Mouse (Mus musculus) MEL (cell line): ENCODE results near the gene Pde4b. TPM values are rescaled to one million over a fixed set of nuclear protein-coding genes. Genes with fewer than 3 reads are reported as not detected.

ENCODE experiments used
- DNase-seq: peaks from one replicate; pipeline ENCODE4 v3.0.0; 2011; ENCODE audit warnings: low read depth, low spot score
- H3K27ac ChIP-seq: 2 replicates; pipeline ENCODE4 v1.5.1; 2012; ENCODE audit warnings: low read depth, mild to moderate bottlenecking, control low read depth, low read length, moderate library complexity; ENCODE audit not compliant: control insufficient read depth
- H3K27me3 ChIP-seq, 2 experiments: fragments of 150-350 bp in 1 of 2; sonication (generic) in 1 of 2; 2 replicates each; pipeline ENCODE4 v1.6.1; 2012; ENCODE audit warnings: low read length in 2 of 2, mild to moderate bottlenecking in 2 of 2, improper control_type of control experiment in 1 of 2, moderate library complexity in 1 of 2; ENCODE audit not compliant: insufficient read depth in 2 of 2, control insufficient read depth in 1 of 2
- H3K36me3 ChIP-seq, 2 experiments: 2 replicates each; pipeline ENCODE4 v1.6.1; 2012 to 2014; ENCODE audit warnings: low read length in 2 of 2, improper control_type of control experiment in 1 of 2, inconsistent platforms in 1 of 2, mild to moderate bottlenecking in 1 of 2; ENCODE audit not compliant: insufficient read depth in 2 of 2, control insufficient read depth in 1 of 2
- H3K4me1 ChIP-seq, 2 experiments: fragments of 150-350 bp in 1 of 2; sonication (generic) in 1 of 2; 2 replicates each; pipeline ENCODE4 v1.6.1; 2012; ENCODE audit warnings: low read length in 2 of 2, improper control_type of control experiment in 1 of 2, mild to moderate bottlenecking in 1 of 2; ENCODE audit not compliant: insufficient read depth in 2 of 2, control insufficient read depth in 1 of 2
- H3K4me3 ChIP-seq, 2 experiments: fragments of 150-350 bp in 1 of 2; sonication (generic) in 1 of 2; 2 replicates each; pipeline ENCODE4 v1.5.1; 2012; ENCODE audit warnings: low read depth in 2 of 2, low read length in 2 of 2, mild to moderate bottlenecking in 2 of 2, moderate library complexity in 2 of 2, control low read depth in 1 of 2, improper control_type of control experiment in 1 of 2; ENCODE audit not compliant: control insufficient read depth in 1 of 2, insufficient read depth in 1 of 2
- H3K79me2 ChIP-seq: 2 replicates; pipeline ENCODE4 v1.6.1; 2012; ENCODE audit warnings: mild to moderate bottlenecking, low read length, moderate library complexity; ENCODE audit not compliant: control insufficient read depth, poor library complexity, insufficient read depth
- H3K9ac ChIP-seq: 2 replicates; pipeline ENCODE4 v1.6.1; 2012; ENCODE audit warnings: low read depth, mild to moderate bottlenecking, control low read depth, low read length, moderate library complexity; ENCODE audit not compliant: control insufficient read depth, poor library complexity, severe bottlenecking
- H3K9me3 ChIP-seq: fragments of 150-350 bp; sonication (generic); replicated peaks from 2 replicates; pipeline ENCODE4 v1.6.1; 2012; ENCODE audit warnings: mild to moderate bottlenecking, low read length, improper control_type of control experiment, moderate library complexity; ENCODE audit not compliant: insufficient read depth
- BHLHE40 ChIP-seq: IDR thresholded peaks from 2 replicates; pipeline ENCODE4 v1.6.1; 2012; ENCODE audit warnings: low read depth, mild to moderate bottlenecking, inconsistent platforms, low read length, improper control_type of control experiment, borderline replicate concordance
- CHD1 ChIP-seq: IDR thresholded peaks from 2 replicates; pipeline ENCODE4 v1.6.1; 2012; ENCODE audit warnings: low read depth, mild to moderate bottlenecking, inconsistent platforms, low read length, improper control_type of control experiment
- CHD2 ChIP-seq: IDR thresholded peaks from 2 replicates; pipeline ENCODE4 v1.6.1; 2011; ENCODE audit warnings: low read length, improper control_type of control experiment
- GATA1 ChIP-seq: IDR thresholded peaks from 2 replicates; pipeline ENCODE4 v1.6.1; 2011; ENCODE audit warnings: low read depth, low read length, improper control_type of control experiment
- JUND ChIP-seq: IDR thresholded peaks from 2 replicates; pipeline ENCODE4 v1.6.1; 2011; ENCODE audit warnings: low read depth, mild to moderate bottlenecking, improper control_type of control experiment, low read length
- KAT2A ChIP-seq: conservative IDR thresholded peaks from 2 replicates; pipeline ENCODE4 v1.6.1; 2012; ENCODE audit warnings: low read depth, low read length, improper control_type of control experiment, inconsistent platforms
- MAZ ChIP-seq: IDR thresholded peaks from 2 replicates; pipeline ENCODE4 v1.6.1; 2012; ENCODE audit warnings: low read depth, mild to moderate bottlenecking, inconsistent platforms, low read length, improper control_type of control experiment
- MYB ChIP-seq: IDR thresholded peaks from 2 replicates; pipeline ENCODE4 v1.6.1; 2011; ENCODE audit warnings: mild to moderate bottlenecking, low read depth, low read length, improper control_type of control experiment
- MYC ChIP-seq: IDR thresholded peaks from 2 replicates; pipeline ENCODE4 v1.6.1; 2011; ENCODE audit warnings: low read depth, mild to moderate bottlenecking, low read length, improper control_type of control experiment, moderate library complexity
- NRF1 ChIP-seq: IDR thresholded peaks from 2 replicates; pipeline ENCODE4 v1.6.1; 2014; ENCODE audit warnings: low read depth, mild to moderate bottlenecking, inconsistent platforms, low read length, improper control_type of control experiment, moderate library complexity; ENCODE audit not compliant: poor library complexity, insufficient read depth, severe bottlenecking
- POLR2A ChIP-seq, 2 experiments: IDR thresholded peaks; 2 replicates each; pipeline ENCODE4 v1.6.1; 2011 to 2012; ENCODE audit warnings: low read length in 2 of 2, mild to moderate bottlenecking in 2 of 2, control low read depth in 1 of 2, improper control_type of control experiment in 1 of 2, low read depth in 1 of 2, moderate library complexity in 1 of 2; ENCODE audit not compliant: control insufficient read depth in 1 of 2, insufficient read depth in 1 of 2, poor library complexity in 1 of 2
- RAD21 ChIP-seq: IDR thresholded peaks from 2 replicates; pipeline ENCODE4 v1.6.1; 2011; ENCODE audit warnings: mild to moderate bottlenecking, low read depth, low read length, improper control_type of control experiment
- SIN3A ChIP-seq: IDR thresholded peaks from 2 replicates; pipeline ENCODE4 v1.6.1; 2012; ENCODE audit warnings: low read length, improper control_type of control experiment, inconsistent platforms
- TBP ChIP-seq: IDR thresholded peaks from 2 replicates; pipeline ENCODE4 v1.8.0; 2011; ENCODE audit warnings: low read depth, low read length, improper control_type of control experiment
- USF2 ChIP-seq, 2 experiments: IDR thresholded peaks; 2 replicates each; pipeline ENCODE4 v1.6.1; 2011 to 2012; ENCODE audit warnings: improper control_type of control experiment in 2 of 2, low read length in 2 of 2, borderline replicate concordance in 1 of 2, inconsistent platforms in 1 of 2, low read depth in 1 of 2, mild to moderate bottlenecking in 1 of 2; ENCODE audit not compliant: insufficient read depth in 1 of 2
- ZNF384 ChIP-seq: IDR thresholded peaks from 2 replicates; pipeline ENCODE4 v1.6.1; 2012; ENCODE audit warnings: low read depth, mild to moderate bottlenecking, inconsistent platforms, low read length, improper control_type of control experiment
- polyA plus RNA-seq, 2 experiments: library from polyadenylated mRNA; stranded (reverse) in 1 of 2; unstranded in 1 of 2; fragments of >175 nt in 1 of 2; fragments of >200 nt in 1 of 2; gene quantifications; 2 replicates each; pipeline versions ENCODE4 v1.2.1 to v1.2.4; 2012; ENCODE audit warnings: low replicate concordance in 2 of 2, low read depth in 1 of 2; ENCODE audit not compliant: insufficient read length in 2 of 2, insufficient read depth in 1 of 2, missing spikeins in 1 of 2
- total RNA-seq: library from RNA; depleted of rRNA; stranded (reverse); fragments of 300-350 nt; gene quantifications from 2 replicates; pipeline ENCODE4 v1.2.3, GENCODE M21; 2012

Pde4b gene
- total and polyA plus RNA-seq, 3 experiments, result 2.7 to 6.0 TPM; not detected in 1

- no peaks in the 10 kb centered on the region for H3K79me2 ChIP-seq
- no peak for TF ChIP-seq RAD21
- TF ChIP-seq NRF1, result no peak
- TF ChIP-seq TBP, result no peak
- TF ChIP-seq SIN3A, result no peak
- TF ChIP-seq MYB, result no peak
- TF ChIP-seq ZNF384, result no peak
- no peak for TF ChIP-seq BHLHE40
- no peak for TF ChIP-seq CHD2
- H3K9ac ChIP-seq, result no peak overlapping the region
- H3K4me3 ChIP-seq, result no peak overlapping the region
- H3K9me3 ChIP-seq, result no peaks in the 10 kb centered on the region
- peaks cover 0 to 4% of the 10 kb centered on the region in 2 experiments; a peak in 1 of 4 replicates for H3K4me1 ChIP-seq
- H3K27me3 ChIP-seq, result peaks cover 0 to 4% of the 10 kb centered on the region in 2 experiments; a peak in 2 of 4 replicates
- DNase-seq, result no peak
- no peak overlapping the region for H3K27ac ChIP-seq
- H3K36me3 ChIP-seq, result peaks cover 0 to 4% of the 10 kb centered on the region in 2 experiments; a peak in 1 of 4 replicates
These were observed 537.6 kb downstream of the Pde4b start for GRCm38 (mm10) chr4:102624937-102625336.

- H3K9me3 ChIP-seq, result no peaks in the 10 kb centered on the region
- no peak overlapping the region for H3K4me3 ChIP-seq
- H3K79me2 ChIP-seq, result no peaks in the 10 kb centered on the region
- TF ChIP-seq BHLHE40, result no peak
- no peak for TF ChIP-seq GATA1
- no peak for TF ChIP-seq POLR2A (IDR thresholded peaks at IDR 0.05; ENCODE audit: control insufficient read depth in 1 of 2, insufficient read depth in 1 of 2, low read depth in 1 of 2, low read length in 2 of 2, poor library complexity in 1 of 2)
- TF ChIP-seq SIN3A, result no peak
- no peak for TF ChIP-seq USF2 (IDR thresholded peaks at IDR 0.05; ENCODE audit: borderline replicate concordance in 1 of 2, insufficient read depth in 1 of 2, low read depth in 1 of 2, low read length in 2 of 2)
- TF ChIP-seq MAZ, result no peak
- TF ChIP-seq CHD1, result no peak
- TF ChIP-seq JUND, result no peak
- no peak for TF ChIP-seq KAT2A
- no peak for TF ChIP-seq MYC
- H3K36me3 ChIP-seq, result peaks cover 0 to 4% of the 10 kb centered on the region in 2 experiments; a peak in 1 of 4 replicates
- H3K4me1 ChIP-seq, result peaks cover 0 to 4% of the 10 kb centered on the region in 2 experiments; a peak in 1 of 4 replicates
- DNase-seq, result no peak
- H3K27ac ChIP-seq, result no peak overlapping the region
- no peak overlapping the region for H3K9ac ChIP-seq
- H3K27me3 ChIP-seq, result peaks cover 0 to 2% of the 10 kb centered on the region in 2 experiments; a peak in 2 of 4 replicates
These were observed 540.5 kb downstream of the Pde4b start for GRCm38 (mm10) chr4:102627799-102628198.
